Mouse (Mus musculus): Measurements from ENCODE around the gene Olfr175-ps1.

Gene Olfr175-ps1

DNA sequence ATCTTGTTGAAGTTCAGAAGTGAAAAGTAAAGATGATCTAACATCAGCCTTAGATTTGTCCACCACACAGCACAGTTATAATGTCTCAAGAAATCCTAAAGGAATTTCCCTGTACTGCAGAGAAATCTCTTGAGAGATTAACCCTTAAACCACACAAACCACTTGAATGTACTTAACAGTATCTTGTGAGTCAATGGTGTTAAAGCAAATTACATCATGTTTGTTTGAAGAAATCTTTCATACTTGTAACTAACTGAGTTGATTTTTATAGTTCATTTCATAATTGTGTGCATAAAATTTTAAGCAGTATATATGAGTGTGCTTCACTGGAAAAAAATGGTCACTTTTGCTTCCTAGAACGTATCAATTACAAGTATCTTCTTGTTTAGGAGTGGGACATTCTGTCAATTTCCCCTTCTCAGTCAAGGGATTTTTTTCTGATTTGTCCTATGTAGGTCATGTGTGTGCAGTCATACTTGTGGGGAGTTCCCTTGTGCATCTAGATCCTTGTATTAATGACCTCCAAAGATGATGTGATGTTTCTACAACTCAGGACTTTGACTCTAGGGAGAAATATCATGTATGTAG is at the start of gene Olfr175-ps1:
TSS of gene Olfr175-ps1 (minus strand) at position 51 of the 588 bp plus-strand sequence.
- DNase-seq: no peak

- DNase-seq: no peak
Measured at GRCm38 (mm10) chr16:58874668-58875067, 48.1 kb upstream of the Olfr175-ps1 start, which contains the start of gene Olfr177. Gene Olfr177, minus strand, starts transcription at chr16:58874768.

GRCm38 (mm10) chr16:58861479-58861878 is 34.9 kb upstream of the Olfr175-ps1 start:
- DNase-seq: no peak

GRCm38 (mm10) chr16:58860032-58860737 is 33.6 kb upstream of the Olfr175-ps1 start:
- DNase-seq: no peak

DNA sequence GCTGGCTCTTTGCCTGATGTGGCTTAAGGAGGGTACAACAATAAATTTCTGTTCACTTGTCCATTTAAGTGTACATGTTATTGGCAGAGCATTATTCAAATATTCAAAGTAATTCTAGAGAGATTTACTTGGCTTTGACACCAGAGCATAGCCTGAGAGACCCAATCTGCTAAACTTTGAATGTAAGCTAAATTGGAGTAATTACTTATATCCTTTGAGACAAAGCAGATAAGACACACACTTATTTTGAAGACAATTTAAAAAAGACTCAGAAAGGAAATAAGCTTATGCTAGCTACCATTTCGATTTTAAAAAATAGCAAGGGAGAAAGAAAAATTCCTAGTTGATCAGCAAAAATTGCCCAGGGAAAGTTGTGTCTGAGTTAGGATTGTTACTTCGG is 26.4 kb downstream of the Olfr175-ps1 start, which contains the start of gene Olfr173:
TSS of gene Olfr173 (minus strand) at position 101 of the 400 bp plus-strand sequence.
- no peak for DNase-seq

All from spleen, adult 18-20 months (tissue).